Mouse (Mus musculus) embryonic facial prominence, embryonic 15.5 days (tissue): ENCODE data around the gene Slc17a2. TPM values are rescaled to one million over a fixed set of nuclear protein-coding genes. Genes with fewer than 3 reads are reported as not detected.
A peak's percentile ranks its signal among the peaks of the same experiment; 100 is the strongest.
"Not testable (repeated sequence)": the region's sequence is repeated elsewhere in the genome, so short reads cannot be mapped to it uniquely, and the experiment has no call there.

ENCODE experiments used
- ATAC-seq: fragments of 200-750 bp; cut with Nextera tagmentation; 2 replicates; pipeline ENCODE4 v1.8.0; 2017; ENCODE audit warnings: low read depth, moderate TSS enrichment; ENCODE audit not compliant: insufficient number of reproducible peaks, low FRiP score, low TSS enrichment
- H3K27ac ChIP-seq: fragments of 300-500 bp; sonication (generic); replicated peaks from 2 replicates; pipeline ENCODE4 v1.5.1; 2015; ENCODE audit warnings: mild to moderate bottlenecking, inconsistent platforms
- H3K27me3 ChIP-seq: fragments of 300-500 bp; sonication (generic); 2 replicates; pipeline ENCODE4 v1.6.1; 2015; ENCODE audit warnings: inconsistent platforms
- H3K36me3 ChIP-seq: fragments of 300-500 bp; sonication (generic); 2 replicates; pipeline ENCODE4 v1.6.1; 2015; ENCODE audit warnings: mild to moderate bottlenecking, inconsistent platforms
- H3K4me1 ChIP-seq: fragments of 300-500 bp; sonication (generic); 2 replicates; pipeline ENCODE4 v1.6.1; 2015; ENCODE audit warnings: inconsistent platforms
- H3K4me2 ChIP-seq: fragments of 300-500 bp; sonication (generic); replicated peaks from 2 replicates; pipeline ENCODE4 v1.6.1; 2015; ENCODE audit warnings: mild to moderate bottlenecking, inconsistent platforms
- H3K4me3 ChIP-seq: fragments of 300-500 bp; sonication (generic); replicated peaks from 2 replicates; pipeline ENCODE4 v1.5.1; 2015; ENCODE audit warnings: mild to moderate bottlenecking, inconsistent platforms
- H3K9ac ChIP-seq: fragments of 300-500 bp; sonication (generic); 2 replicates; pipeline ENCODE4 v1.6.1; 2015; ENCODE audit warnings: inconsistent platforms
- H3K9me3 ChIP-seq: fragments of 300-500 bp; sonication (generic); replicated peaks from 2 replicates; pipeline ENCODE4 v1.6.1; 2016; ENCODE audit warnings: inconsistent platforms
- WGBS: fragments of 180-500 bp; shearing (Covaris S2); methylation state at CpG from one replicate; pipeline ENCODE4 v1.1.7; 2015; 5-methylcytosine and 5-hydroxymethylcytosine counted together
- polyA plus RNA-seq: library from polyadenylated mRNA; unstranded; fragments of >200 nt; fragmentation: Nextera tagmentation; extraction: Ambion mirVana; gene quantifications from 2 replicates; pipeline ENCODE4 v1.2.1, GENCODE M21; 2015

The Slc17a2 gene
- not detected in 2 replicates for polyA plus RNA-seq

DNA sequence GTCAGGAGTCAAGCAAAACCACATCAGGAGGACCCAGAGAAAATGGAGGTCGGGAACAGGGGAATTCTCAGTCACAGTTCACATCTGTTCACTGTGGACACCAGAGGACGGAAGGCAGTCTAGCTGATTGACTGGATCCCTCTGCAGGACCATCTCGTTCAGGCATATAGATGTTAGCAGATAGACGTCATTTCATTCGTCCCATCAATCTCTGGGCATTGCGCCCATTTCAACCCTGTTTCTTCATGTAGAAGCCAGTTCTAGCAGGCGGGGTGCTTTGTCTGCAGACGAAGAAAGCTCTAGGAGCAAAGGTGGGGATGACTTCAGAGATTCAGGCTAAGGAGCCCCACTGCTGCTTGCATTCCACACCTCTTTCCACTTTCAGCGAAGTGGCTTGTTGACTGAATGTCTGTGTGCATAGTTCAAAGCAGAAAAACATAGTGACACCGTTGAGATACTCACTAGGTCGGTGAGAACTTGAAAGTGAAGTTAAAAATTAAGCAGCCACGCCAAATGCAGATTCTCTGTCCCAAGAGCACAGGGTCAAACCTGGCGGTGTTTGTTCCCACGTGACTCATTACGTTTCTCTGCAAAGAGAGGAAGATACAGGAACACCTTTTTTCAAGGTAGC is at the start of gene Slc17a2:
Gene Slc17a2 (plus strand): TSS at position 572 of the 631 bp plus-strand sequence.
- Histone ChIP-seq H3K27ac (no peak within 1 kb of the TSS), H3K4me1 (no peaks in the 10 kb centered on the region), H3K4me2 (no peak within 1 kb of the TSS), H3K9me3 (no peaks in the 10 kb centered on the region), H3K9ac (no peak within 1 kb of the TSS), H3K36me3 (no peaks in the 10 kb centered on the region), H3K27me3 (no peaks in the 10 kb centered on the region; the same call in 1 of the 2 replicates), H3K4me3 (no peak within 1 kb of the TSS)
- ATAC-seq, result no peak
- 83% methylated on average over 15 of the region's 15 CpGs for WGBS

DNA sequence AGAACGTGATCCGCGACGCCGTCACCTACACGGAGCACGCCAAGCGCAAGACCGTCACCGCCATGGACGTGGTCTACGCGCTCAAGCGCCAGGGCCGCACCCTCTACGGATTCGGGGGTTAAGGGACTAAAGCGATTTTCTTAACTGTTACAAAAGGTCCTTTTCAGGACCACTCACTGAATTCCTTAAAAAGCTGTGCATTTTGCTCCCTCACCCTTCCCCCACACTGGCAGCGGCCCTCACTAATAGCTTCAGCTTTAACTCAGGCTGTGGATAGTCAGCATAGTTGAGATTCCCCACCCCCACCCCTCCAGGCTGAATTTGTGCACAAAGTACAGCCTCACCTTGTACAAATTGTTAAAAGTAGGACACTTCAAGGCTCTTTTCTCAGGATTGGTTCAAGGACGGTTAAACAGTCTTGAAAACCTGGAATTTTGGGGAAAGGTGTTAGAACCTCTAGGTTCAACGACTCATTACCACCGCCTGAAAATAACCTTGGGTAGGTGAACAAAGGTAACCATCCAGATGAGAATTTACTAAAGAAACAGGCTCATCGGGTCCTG is 49.5 kb upstream of the Slc17a2 start:
- Histone ChIP-seq H3K4me1 (peaks cover 23% of the 10 kb centered on the region; the same call in 1 of the 2 replicates), H3K4me3 (peak overlapping the region; percentile 41), H3K9ac (0 out of 2 replicates have a peak overlapping the region, but pooled peaks have one; percentile 23), H3K9me3 (no peaks in the 10 kb centered on the region), H3K36me3 (no peaks in the 10 kb centered on the region), H3K27ac (peak overlapping the region; percentile 92), H3K27me3 (no peaks in the 10 kb centered on the region), H3K4me2 (peak overlapping the region; percentile 60)
- 2% methylated on average over 16 of the region's 23 CpGs for WGBS
- ATAC-seq, result no peak

DNA sequence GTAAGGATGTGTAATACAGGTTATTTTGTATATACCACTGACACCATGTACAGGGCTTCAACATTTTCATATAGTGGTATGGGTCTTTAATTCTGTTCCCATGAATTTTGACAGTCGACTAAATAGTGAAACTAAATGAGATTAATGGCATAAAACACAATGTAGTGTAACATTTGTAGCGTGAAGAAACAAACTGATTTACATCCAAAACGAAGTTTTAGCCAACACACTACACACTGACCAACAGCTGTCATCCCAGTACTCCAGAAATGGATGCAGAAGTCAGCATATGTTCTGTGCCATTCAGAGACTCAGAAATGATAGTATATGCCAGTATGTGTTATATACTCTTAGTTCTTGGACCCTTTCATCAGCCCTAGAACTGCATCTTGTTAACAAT is 48.9 kb upstream of the Slc17a2 start:
- peak overlapping the region; percentile 41; the same call in 1 of the 2 replicates for H3K4me3 ChIP-seq
- no peaks in the 10 kb centered on the region for H3K27me3 ChIP-seq
- peaks cover 19% of the 10 kb centered on the region; the same call in 1 of the 2 replicates for H3K4me1 ChIP-seq
- H3K9ac ChIP-seq, result no peak overlapping the region
- WGBS, result 51% methylated on average over 3 of the region's 3 CpGs
- H3K27ac ChIP-seq, result no peak overlapping the region
- ATAC-seq, result no peak
- H3K9me3 ChIP-seq, result no peaks in the 10 kb centered on the region
- H3K4me2 ChIP-seq, result peak overlapping the region; percentile 60; the same call in 1 of the 2 replicates
- H3K36me3 ChIP-seq, result no peaks in the 10 kb centered on the region

DNA sequence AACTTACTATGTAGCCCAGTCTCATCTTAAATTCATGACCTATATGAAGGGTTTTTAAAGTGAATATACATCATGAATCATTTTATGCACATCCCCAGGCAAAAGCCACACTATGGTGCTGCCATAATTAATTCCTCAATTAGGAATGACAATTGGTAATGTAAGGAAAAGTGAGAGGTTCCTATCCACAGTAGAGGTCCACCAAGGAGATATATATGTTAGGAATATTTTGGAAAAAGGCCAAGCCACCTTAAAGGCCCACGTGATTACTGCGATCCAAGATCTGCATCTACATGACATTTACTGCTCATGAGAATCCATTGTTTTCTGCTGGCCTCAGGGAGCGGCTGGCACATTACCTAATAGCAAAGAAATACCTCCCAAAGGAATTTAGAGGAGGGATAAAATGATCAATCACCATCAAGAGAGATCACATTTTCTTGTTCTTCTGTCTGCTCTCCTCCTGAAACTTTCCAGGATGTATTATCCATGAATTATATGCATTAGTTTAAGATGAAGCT is 47.5 kb upstream of the Slc17a2 start:
- WGBS, result 73% methylated on average over 3 of the region's 3 CpGs
- no peak overlapping the region for H3K27ac ChIP-seq
- no peak overlapping the region for H3K4me2 ChIP-seq

DNA sequence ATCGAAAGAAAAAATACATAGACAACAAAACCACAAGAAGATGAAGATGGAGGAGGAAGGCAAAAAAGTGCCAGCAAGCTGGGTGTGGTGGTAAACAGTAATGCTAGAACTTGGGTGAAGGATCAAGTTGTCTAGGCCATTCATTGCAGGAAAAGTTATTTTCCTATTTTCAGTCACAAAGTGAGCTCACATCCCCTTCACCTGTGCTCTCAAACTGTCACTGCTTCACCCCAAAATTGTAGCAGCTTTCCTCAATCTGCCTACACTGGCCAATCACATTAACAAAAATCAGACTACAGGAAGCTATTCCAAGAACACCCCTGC is 46.9 kb upstream of the Slc17a2 start:
- WGBS, result 73% methylated on average over 1 of the region's 1 CpGs
- no peak for ATAC-seq
- Histone ChIP-seq H3K27me3 (no peaks in the 10 kb centered on the region), H3K4me1 (peaks cover 36% of the 10 kb centered on the region), H3K36me3 (no peaks in the 10 kb centered on the region), H3K4me2 (peak overlapping the region; percentile 84), H3K27ac (peak overlapping the region; percentile 96), H3K9ac (no peak overlapping the region), H3K9me3 (no peaks in the 10 kb centered on the region), H3K4me3 (peak overlapping the region; percentile 58)

More for the DNA sequence above, 47.5 kb upstream of the Slc17a2 start:
- Histone ChIP-seq H3K36me3 (no peaks in the 10 kb centered on the region), H3K27me3 (no peaks in the 10 kb centered on the region), H3K4me3 (no peak overlapping the region), H3K9ac (no peak overlapping the region), H3K9me3 (no peaks in the 10 kb centered on the region), H3K4me1 (peaks cover 30% of the 10 kb centered on the region)
- ATAC-seq, result no peak

DNA sequence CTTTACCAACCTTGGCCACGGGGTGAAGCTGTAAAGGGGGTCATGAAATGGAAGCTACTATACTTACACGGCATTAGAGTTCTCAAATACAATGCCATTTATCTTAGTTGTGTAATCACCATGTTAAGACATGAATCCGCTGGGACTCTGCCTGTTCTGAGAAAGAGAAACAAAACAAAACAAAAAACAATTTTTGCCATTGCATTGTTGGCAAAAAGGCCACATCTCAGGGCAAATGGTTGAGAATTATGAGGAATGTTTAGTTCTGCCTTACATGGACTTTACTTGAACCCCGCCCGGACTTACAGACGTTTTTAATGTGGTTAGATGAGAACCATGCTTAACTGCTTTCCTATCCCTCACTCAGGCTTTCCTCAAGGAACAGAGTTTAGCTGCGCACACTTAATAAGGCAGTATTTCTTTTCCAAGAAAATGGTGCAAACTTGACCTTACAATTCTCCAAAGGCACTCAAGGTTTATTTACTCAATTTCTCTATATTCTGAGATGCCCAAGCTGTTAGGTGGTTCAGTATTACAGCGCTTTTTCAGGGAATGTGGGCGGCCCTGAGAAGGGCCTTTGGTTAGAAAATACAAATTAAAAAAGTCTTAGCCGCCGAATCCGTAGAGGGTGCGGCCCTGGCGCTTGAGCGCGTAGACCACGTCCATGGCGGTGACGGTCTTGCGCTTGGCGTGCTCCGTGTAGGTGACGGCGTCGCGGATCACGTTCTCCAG is 46.4 kb upstream of the Slc17a2 start:
- ATAC-seq, result no peak
- Histone ChIP-seq H3K9me3 (no peaks in the 10 kb centered on the region), H3K9ac (peak overlapping the region; percentile 45), H3K4me1 (peaks cover 37% of the 10 kb centered on the region), H3K4me3 (peak overlapping the region; percentile 58), H3K4me2 (peak overlapping the region; percentile 84), H3K27ac (peak overlapping the region; percentile 96), H3K36me3 (no peaks in the 10 kb centered on the region), H3K27me3 (no peaks in the 10 kb centered on the region)
- WGBS, result 2% methylated on average over 21 of the region's 27 CpGs

DNA sequence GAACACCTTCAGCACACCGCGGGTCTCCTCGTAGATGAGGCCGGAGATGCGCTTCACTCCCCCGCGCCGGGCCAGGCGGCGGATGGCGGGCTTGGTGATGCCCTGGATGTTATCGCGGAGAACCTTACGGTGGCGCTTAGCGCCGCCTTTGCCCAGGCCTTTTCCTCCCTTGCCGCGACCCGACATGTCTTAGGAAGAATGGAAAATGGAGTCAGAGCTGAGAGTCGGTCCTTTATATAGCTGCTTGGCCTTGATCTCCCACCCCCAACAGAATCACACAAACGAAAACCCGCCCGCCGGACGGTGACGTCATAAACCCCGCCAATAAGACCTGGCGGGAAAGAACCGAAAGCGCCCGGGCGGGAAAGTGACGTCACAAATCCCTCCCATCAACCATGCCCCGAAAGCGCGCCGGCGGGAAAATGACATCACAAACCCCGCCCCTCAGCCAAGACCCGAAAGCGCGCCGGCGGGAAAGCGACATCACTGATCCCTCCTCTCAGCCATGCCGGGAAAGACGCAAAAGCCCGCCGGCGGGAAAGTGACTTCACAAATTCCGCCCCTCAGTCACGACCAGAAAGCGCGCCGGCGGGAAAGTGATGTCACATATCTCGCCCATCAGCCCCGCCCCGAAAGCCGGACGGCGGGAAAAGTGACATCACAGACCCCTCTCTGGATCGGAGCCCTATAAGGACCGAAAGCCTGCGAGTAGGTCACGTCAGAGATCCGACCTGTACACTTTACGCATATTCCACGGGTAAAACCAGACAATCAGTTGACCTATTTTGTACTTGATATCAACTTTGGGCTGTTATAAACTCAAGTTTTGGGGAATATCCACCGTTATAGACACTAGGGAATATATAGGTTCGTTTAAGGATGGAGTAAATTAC is 45.6 kb upstream of the Slc17a2 start, which contains the start of gene Hist1h4a:
Gene Hist1h4a (minus strand): TSS at position 259 of the 893 bp plus-strand sequence.
- peak within 1 kb of the TSS; percentile 84 for H3K4me2 ChIP-seq
- H3K9ac ChIP-seq, result peak within 1 kb of the TSS; percentile 45
- peak within 1 kb of the TSS; percentile 58 for H3K4me3 ChIP-seq
- WGBS, result under 1% methylated on average over 68 of the region's 72 CpGs
- H3K9me3 ChIP-seq, result no peaks in the 10 kb centered on the region
- H3K4me1 ChIP-seq, result peaks cover 37% of the 10 kb centered on the region
- peak within 1 kb of the TSS; percentile 96 for H3K27ac ChIP-seq
- no peaks in the 10 kb centered on the region for H3K27me3 ChIP-seq
- no peaks in the 10 kb centered on the region for H3K36me3 ChIP-seq
- peak; percentile 81 for ATAC-seq

DNA sequence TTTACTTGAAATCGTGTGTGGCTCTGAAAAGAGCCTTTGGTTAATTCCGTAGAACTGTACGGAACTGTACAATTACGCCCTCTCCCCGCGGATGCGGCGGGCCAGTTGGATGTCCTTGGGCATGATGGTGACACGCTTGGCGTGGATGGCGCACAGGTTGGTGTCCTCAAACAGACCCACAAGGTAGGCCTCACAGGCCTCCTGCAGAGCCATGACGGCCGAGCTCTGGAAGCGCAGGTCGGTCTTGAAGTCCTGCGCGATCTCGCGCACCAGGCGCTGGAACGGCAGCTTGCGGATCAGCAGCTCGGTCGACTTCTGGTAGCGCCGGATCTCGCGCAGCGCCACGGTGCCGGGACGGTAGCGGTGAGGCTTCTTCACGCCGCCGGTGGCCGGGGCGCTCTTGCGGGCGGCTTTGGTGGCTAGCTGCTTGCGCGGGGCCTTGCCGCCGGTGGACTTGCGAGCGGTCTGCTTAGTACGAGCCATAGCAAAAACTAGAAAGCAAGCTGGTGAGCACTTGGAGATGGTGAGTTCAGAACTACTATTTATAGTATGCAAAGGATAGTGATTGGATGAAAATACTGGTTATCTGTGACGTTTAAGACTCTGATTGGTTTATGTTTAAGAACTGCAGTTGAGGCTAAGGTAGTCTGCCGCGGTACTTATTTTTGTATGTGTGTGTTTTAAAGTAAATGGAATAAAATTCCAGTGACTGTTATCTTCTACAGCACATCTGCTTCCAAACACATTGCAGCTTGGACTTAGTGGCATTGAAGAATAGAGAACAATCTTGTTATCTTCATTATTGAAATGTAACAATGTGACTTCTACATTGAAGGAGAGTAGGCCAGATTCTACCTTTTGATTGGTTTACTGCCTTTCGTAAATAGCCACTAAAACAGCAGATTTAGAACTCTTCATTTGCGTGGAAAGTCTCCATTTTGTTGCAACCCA is 44.6 kb upstream of the Slc17a2 start, which contains the start of gene Hist1h3a:
Gene Hist1h3a (minus strand): TSS at position 516 of the 951 bp plus-strand sequence.
- Histone ChIP-seq H3K4me2 (peak within 1 kb of the TSS; percentile 84), H3K4me3 (peak within 1 kb of the TSS; percentile 58), H3K9ac (peak within 1 kb of the TSS; percentile 29), H3K4me1 (peaks cover 37% of the 10 kb centered on the region), H3K27ac (peak within 1 kb of the TSS; percentile 96)
- WGBS, result under 1% methylated on average over 29 of the region's 52 CpGs
- not testable (repeated sequence) for H3K9me3 ChIP-seq, H3K27me3 ChIP-seq, H3K36me3 ChIP-seq
- ATAC-seq, result peak; percentile 63

DNA sequence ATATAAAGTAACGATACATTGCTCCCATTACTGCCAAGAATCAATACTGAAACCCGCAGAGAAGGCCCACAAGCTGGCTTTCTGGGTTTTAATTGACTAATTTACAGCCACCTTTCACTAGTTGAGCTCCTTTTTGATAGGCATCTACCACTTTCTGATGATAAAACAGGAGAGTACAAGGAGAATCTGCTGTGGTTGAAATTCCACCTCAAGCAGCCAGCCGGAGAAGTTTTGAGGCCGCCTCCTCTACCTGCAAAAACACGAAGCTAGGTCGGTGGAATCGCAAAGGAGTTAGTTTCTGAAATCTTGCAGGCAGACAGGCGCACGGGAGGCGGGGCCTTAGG is 43.6 kb upstream of the Slc17a2 start:
- H3K27me3 ChIP-seq, result no peaks in the 10 kb centered on the region
- H3K4me1 ChIP-seq, result peaks cover 32% of the 10 kb centered on the region
- H3K4me3 ChIP-seq, result peak overlapping the region; percentile 58
- ATAC-seq, result no peak
- H3K36me3 ChIP-seq, result no peaks in the 10 kb centered on the region
- 0 out of 2 replicates have a peak overlapping the region, but pooled peaks have one; percentile 21 for H3K9ac ChIP-seq
- H3K27ac ChIP-seq, result peak overlapping the region; percentile 96
- 2% methylated on average over 10 of the region's 10 CpGs for WGBS
- peak overlapping the region; percentile 84 for H3K4me2 ChIP-seq
- H3K9me3 ChIP-seq, result no peaks in the 10 kb centered on the region
